Mouse (Mus musculus): ENCODE data around the gene Mthfr. TPM values are rescaled to one million over a fixed set of nuclear protein-coding genes. Genes with fewer than 3 reads are reported as not detected.

The Mthfr gene
- total and polyA plus RNA-seq, 2 experiments from 2014 or later: 7.9 to 34.5 TPM

- Histone ChIP-seq H3K9ac (no peak overlapping the region), H3K4me3 (ENCODE audit: low read depth, low read length) (no peak overlapping the region), H3K9me3 (ENCODE audit: low read length) (no peaks in the 10 kb centered on the region), H3K36me3 (ENCODE audit: insufficient read depth) (peaks cover 65% of the 10 kb centered on the region), H3K27ac (ENCODE audit: low read depth, low read length) (no peak overlapping the region), H3K27me3 (ENCODE audit: insufficient read depth, low read length) (no peaks in the 10 kb centered on the region), H3K4me1 (ENCODE audit: insufficient read depth) (peaks cover 4% of the 10 kb centered on the region; the same call in 1 of the 2 replicates), H3K4me2 (ENCODE audit: low read depth) (no peak overlapping the region)
- no peak for ATAC-seq
- no peak for DNase-seq
- no peak for TF ChIP-seq CTCF (IDR thresholded peaks at IDR 0.05; ENCODE audit: low read depth)
- 92% methylated on average over 7 of the region's 7 CpGs for WGBS
These were observed 34.5 kb upstream of the Mthfr start for GRCm38 (mm10) chr4:148004361-148004760.

- Histone ChIP-seq H3K9me3 (ENCODE audit: low read length) (no peaks in the 10 kb centered on the region), H3K27me3 (ENCODE audit: insufficient read depth, low read length) (no peaks in the 10 kb centered on the region), H3K36me3 (ENCODE audit: insufficient read depth) (peaks cover 98% of the 10 kb centered on the region), H3K4me3 (ENCODE audit: low read depth, low read length) (no peak overlapping the region), H3K4me1 (ENCODE audit: insufficient read depth) (no peaks in the 10 kb centered on the region), H3K4me2 (ENCODE audit: low read depth) (no peak overlapping the region), H3K27ac (ENCODE audit: low read depth, low read length) (no peak overlapping the region; the same call in 1 of the 2 replicates), H3K9ac (no peak overlapping the region)
- 70% methylated on average over 4 of the region's 4 CpGs for WGBS
- TF ChIP-seq CTCF (IDR thresholded peaks at IDR 0.05; ENCODE audit: low read depth): peak; percentile 72
- DNase-seq (peak; percentile 45), ATAC-seq (peak; percentile 70)
These were observed 30.5 kb upstream of the Mthfr start for GRCm38 (mm10) chr4:148008412-148008811.

- Histone ChIP-seq H3K4me3 (ENCODE audit: low read depth, low read length) (no peak overlapping the region), H3K27me3 (ENCODE audit: insufficient read depth, low read length) (no peaks in the 10 kb centered on the region), H3K4me2 (ENCODE audit: low read depth) (no peak overlapping the region), H3K4me1 (ENCODE audit: insufficient read depth) (no peaks in the 10 kb centered on the region), H3K27ac (ENCODE audit: low read depth, low read length) (no peak overlapping the region), H3K9me3 (ENCODE audit: low read length) (no peaks in the 10 kb centered on the region), H3K9ac (no peak overlapping the region), H3K36me3 (ENCODE audit: insufficient read depth) (peaks cover 99% of the 10 kb centered on the region)
- no peak for ATAC-seq
- 91% methylated on average over 2 of the region's 2 CpGs for WGBS
- no peak for DNase-seq
- no peak for TF ChIP-seq CTCF (IDR thresholded peaks at IDR 0.05; ENCODE audit: low read depth)
These were observed 29.2 kb upstream of the Mthfr start for GRCm38 (mm10) chr4:148009641-148010040.

GRCm38 (mm10) chr4:148011332-148011731 lies 27.5 kb upstream of the Mthfr start:
- H3K36me3 ChIP-seq (ENCODE audit: insufficient read depth): peaks cover 100% of the 10 kb centered on the region
- no peak overlapping the region for H3K9ac ChIP-seq
- no peak overlapping the region for H3K27ac ChIP-seq (ENCODE audit: low read depth, low read length)
- H3K4me3 ChIP-seq (ENCODE audit: low read depth, low read length): no peak overlapping the region
- WGBS: 95% methylated on average over 3 of the region's 3 CpGs
- no peaks in the 10 kb centered on the region for H3K9me3 ChIP-seq (ENCODE audit: low read length)
- no peak for ATAC-seq
- no peak for TF ChIP-seq CTCF (IDR thresholded peaks at IDR 0.05; ENCODE audit: low read depth)
- no peak overlapping the region for H3K4me2 ChIP-seq (ENCODE audit: low read depth)
- H3K4me1 ChIP-seq (ENCODE audit: insufficient read depth): no peaks in the 10 kb centered on the region
- no peaks in the 10 kb centered on the region for H3K27me3 ChIP-seq (ENCODE audit: insufficient read depth, low read length)
- no peak for DNase-seq

GRCm38 (mm10) chr4:148012216-148012615 lies 26.7 kb upstream of the Mthfr start:
- Histone ChIP-seq H3K9me3 (ENCODE audit: low read length) (no peaks in the 10 kb centered on the region), H3K27ac (ENCODE audit: low read depth, low read length) (no peak overlapping the region), H3K9ac (no peak overlapping the region), H3K4me3 (ENCODE audit: low read depth, low read length) (no peak overlapping the region), H3K4me1 (ENCODE audit: insufficient read depth) (no peaks in the 10 kb centered on the region), H3K4me2 (ENCODE audit: low read depth) (no peak overlapping the region), H3K36me3 (ENCODE audit: insufficient read depth) (peaks cover 100% of the 10 kb centered on the region), H3K27me3 (ENCODE audit: insufficient read depth, low read length) (no peaks in the 10 kb centered on the region)
- ATAC-seq (no peak), DNase-seq (no peak)
- TF ChIP-seq CTCF (IDR thresholded peaks at IDR 0.05; ENCODE audit: low read depth): no peak
- 91% methylated on average over 4 of the region's 4 CpGs for WGBS

- H3K4me3 ChIP-seq (ENCODE audit: low read depth, low read length): no peak overlapping the region
- H3K36me3 ChIP-seq (ENCODE audit: insufficient read depth): peaks cover 97% of the 10 kb centered on the region
- no peak overlapping the region for H3K27ac ChIP-seq (ENCODE audit: low read depth, low read length)
- 88% methylated on average over 10 of the region's 10 CpGs for WGBS
- peak; percentile 57 for TF ChIP-seq CTCF (IDR thresholded peaks at IDR 0.05; ENCODE audit: low read depth)
- H3K4me1 ChIP-seq (ENCODE audit: insufficient read depth): no peaks in the 10 kb centered on the region
- H3K9ac ChIP-seq: no peak overlapping the region
- ATAC-seq (no peak), DNase-seq (no peak)
- H3K9me3 ChIP-seq (ENCODE audit: low read length): no peaks in the 10 kb centered on the region
- H3K4me2 ChIP-seq (ENCODE audit: low read depth): no peak overlapping the region
- no peaks in the 10 kb centered on the region for H3K27me3 ChIP-seq (ENCODE audit: insufficient read depth, low read length)
These were observed 23.5 kb upstream of the Mthfr start for GRCm38 (mm10) chr4:148015418-148015817.

GRCm38 (mm10) chr4:148016981-148017380 lies 21.9 kb upstream of the Mthfr start:
- no peak for ATAC-seq
- 75% methylated on average over 3 of the region's 3 CpGs for WGBS
- no peaks in the 10 kb centered on the region for H3K9me3 ChIP-seq (ENCODE audit: low read length)

More at GRCm38 (mm10) chr4:148016981-148017380, 21.9 kb upstream of the Mthfr start:
- Histone ChIP-seq H3K9ac (no peak overlapping the region), H3K4me1 (ENCODE audit: insufficient read depth) (no peaks in the 10 kb centered on the region), H3K27me3 (ENCODE audit: insufficient read depth, low read length) (no peaks in the 10 kb centered on the region), H3K27ac (ENCODE audit: low read depth, low read length) (no peak overlapping the region), H3K4me2 (ENCODE audit: low read depth) (no peak overlapping the region), H3K36me3 (ENCODE audit: insufficient read depth) (peaks cover 97% of the 10 kb centered on the region), H3K4me3 (ENCODE audit: low read depth, low read length) (no peak overlapping the region)
- no peak for DNase-seq
- no peak for TF ChIP-seq CTCF (IDR thresholded peaks at IDR 0.05; ENCODE audit: low read depth)

All from forebrain, postnatal 0 days (tissue).